Mouse (Mus musculus): Measurements from ENCODE around the gene Sgms2. TPM values are rescaled to one million over a fixed set of nuclear protein-coding genes. Genes with fewer than 3 reads are reported as not detected.
A peak's percentile ranks its signal among the peaks of the same experiment; 100 is the strongest.

The Sgms2 gene
- total RNA-seq, 2 experiments from 2014 or later, result 1.9 TPM

GRCm38 (mm10) chr3:131488403-131488802, 2.8 kb downstream of the Sgms2 start:
- no peak for DNase-seq (ENCODE audit: low spot score)

DNA sequence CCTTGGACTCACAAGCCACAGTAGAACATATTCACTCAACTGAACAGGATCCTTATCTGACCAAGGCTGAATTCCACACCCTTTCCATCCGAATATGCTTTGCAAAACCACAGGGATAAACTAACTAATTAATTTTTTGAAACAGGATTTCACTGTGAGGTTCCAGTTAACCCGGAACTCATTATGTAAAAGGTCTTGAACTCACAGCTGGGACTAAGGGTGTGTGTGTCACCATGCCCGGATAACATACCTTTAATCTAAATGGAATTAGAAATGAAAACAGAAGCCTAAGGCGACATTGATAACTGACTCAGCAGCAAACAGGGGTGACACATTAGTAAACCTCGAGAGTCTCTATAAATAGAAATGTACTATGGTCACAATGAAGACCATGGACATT, 5.8 kb downstream of the Sgms2 start:
- no peak for DNase-seq (ENCODE audit: low spot score)

GRCm38 (mm10) chr3:131483650-131484049, 7.6 kb downstream of the Sgms2 start:
- DNase-seq (ENCODE audit: low spot score), result no peak

DNA sequence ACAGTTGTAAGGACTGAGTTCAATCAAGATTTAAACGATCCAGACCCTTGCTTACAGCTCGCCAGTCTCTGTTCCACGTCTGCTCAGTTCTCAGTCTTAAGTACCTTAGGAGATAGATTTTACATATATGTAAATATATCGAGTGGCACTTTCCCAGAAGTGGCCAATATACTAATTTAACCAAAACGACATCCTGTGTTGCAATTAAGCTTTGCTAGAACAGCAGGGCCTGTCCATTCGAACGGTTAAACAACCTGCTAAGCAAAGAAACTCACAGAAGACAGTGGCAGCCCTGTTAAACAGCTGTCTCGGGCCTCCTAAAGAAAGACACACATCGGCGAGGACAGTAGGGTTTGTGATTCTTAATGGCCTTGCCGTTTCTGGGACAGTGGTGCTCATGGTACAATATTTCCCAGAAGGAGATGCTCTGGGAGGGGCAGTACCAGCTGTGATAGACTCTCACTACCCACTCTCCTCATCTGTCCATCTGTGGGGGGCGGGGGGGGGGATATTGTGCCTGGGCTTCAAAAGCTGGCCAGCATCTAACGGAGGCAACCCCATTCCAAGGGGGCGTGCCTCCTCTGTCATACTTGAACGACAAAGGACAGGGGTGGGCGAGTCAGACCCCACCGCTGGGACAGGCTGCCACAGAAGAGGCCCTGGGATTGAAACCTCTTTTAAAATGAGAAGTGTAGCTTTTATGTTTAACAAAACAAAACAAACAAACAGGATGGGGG, 9.1 kb downstream of the Sgms2 start:
- no peak for DNase-seq (ENCODE audit: low spot score)

DNA sequence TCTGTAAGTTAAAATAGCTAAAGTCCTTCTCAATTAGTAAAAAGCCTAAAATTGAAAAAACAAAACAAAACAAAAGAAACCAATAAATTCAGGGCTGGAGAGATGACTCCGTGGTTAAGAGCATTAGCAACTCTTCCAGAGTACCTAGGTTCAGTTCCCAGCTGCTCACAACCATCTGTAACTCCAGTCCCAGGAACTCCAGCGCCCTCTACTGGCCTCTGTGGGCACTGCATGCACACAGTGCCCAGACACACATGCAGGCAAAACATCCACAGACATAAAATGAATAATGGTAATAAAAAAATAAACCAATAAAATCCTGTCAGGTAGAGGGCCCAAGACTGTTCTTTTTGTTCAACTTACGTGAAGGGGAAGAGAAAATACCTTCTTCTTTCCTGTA, 10.6 kb downstream of the Sgms2 start:
- no peak for DNase-seq (ENCODE audit: low spot score)

DNA sequence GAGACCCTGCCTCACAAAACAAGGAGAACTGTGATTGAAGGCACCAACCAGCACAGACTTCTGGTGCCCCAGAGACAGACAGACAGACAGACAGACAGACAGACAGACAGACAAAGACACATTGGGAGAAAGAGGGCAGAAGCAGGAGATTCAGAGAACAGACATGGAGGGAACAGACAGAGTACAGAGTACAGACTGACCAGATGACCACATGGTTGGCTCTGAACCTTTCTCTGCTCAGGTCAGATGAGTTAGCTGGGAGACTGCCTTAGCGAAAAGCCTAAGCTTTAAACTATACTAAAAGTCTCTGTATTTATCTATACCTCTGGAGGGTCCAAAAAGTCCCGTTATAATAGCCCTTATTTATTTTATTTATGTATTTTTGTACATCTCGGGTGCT, 11.8 kb downstream of the Sgms2 start:
- no peak for DNase-seq (ENCODE audit: low spot score)

GRCm38 (mm10) chr3:131476002-131476401, 15.2 kb downstream of the Sgms2 start:
- no peak for DNase-seq (ENCODE audit: low spot score)

DNA sequence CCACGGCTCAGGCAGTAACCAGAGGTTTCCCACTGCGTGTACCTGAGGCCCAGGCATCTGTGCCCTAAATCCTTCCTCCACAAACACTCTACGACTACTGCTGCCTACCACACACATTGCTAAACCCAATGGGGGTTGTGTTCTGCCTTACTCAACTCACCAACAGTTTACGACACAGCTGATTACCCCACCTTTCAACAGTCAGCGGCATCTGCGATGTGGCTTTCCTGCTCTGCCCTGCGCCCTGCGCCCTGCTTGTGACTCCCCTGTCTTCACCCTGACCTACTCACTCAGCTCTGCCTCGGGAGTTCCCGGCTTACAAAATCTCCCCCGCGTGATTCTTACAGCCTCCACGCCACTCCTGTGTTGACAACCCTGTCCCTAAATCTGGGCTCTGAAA, 16.7 kb downstream of the Sgms2 start:
- DNase-seq (ENCODE audit: low spot score), result no peak

DNA sequence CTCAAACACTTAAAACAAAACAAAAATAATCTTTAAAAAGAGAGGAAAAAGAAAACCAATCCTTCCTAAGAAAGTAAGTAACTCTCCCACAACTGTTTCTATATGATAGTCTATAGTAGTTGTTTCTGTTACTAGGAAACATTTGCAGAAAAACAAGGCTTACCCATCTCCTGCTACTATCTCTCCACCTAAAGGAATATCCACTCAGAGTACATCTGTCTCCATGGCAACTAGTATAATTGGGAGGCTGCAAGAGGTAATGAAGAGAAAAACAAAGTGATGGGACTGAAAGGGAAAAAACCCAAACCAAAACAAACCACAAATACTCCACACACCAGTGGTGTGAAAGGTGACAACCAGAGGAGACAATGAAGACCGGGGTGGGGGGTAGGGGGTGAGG, 17.7 kb downstream of the Sgms2 start:
- no peak for DNase-seq (ENCODE audit: low spot score)

GRCm38 (mm10) chr3:131471836-131472235, 19.4 kb downstream of the Sgms2 start:
- no peak for DNase-seq (ENCODE audit: low spot score)

GRCm38 (mm10) chr3:131471435-131471834, 19.8 kb downstream of the Sgms2 start:
- DNase-seq (ENCODE audit: low spot score), result no peak

DNA sequence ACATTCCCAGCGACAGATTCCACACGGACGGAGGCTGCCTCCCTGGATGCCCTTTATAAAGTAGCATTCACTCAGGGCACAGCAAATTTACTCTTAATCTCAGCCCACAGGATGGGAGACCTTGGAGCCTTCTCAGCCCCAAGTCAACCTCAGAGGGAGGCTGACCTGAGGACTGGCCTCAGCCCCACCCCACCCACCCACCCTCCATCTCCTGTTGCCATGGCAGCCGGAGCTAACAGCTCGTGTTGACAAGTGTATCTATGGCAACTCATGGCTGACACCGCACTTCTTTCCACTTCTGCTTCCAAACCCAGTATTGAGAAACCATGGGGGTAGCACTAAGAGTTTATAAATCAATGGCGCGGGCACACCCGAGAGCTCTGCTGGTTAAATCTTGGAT, 20.4 kb downstream of the Sgms2 start:
- peak; percentile 14 for DNase-seq (ENCODE audit: low spot score)

GRCm38 (mm10) chr3:131469636-131470035, 21.6 kb downstream of the Sgms2 start:
- DNase-seq (ENCODE audit: low spot score), result no peak

DNA sequence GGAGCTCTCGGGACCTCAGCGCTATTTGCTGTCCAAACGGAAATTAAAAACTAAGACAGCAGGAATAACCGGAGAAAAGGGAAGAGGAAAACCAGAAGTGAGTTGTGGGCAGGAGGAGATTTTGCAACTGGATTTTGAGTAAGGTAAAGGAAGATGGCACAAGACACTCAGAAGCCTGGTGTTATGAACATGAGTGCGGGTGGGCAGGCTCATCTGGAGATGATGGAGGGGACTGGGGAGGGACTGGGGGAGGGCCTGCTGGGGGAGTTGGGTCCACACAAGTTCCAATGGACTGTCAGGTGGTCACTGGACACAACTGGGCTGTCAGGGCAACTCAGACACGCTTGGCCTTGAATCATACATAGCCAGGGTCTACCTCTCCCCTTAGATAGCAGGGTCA, 24.8 kb downstream of the Sgms2 start:
- DNase-seq (ENCODE audit: low spot score), result no peak

DNA sequence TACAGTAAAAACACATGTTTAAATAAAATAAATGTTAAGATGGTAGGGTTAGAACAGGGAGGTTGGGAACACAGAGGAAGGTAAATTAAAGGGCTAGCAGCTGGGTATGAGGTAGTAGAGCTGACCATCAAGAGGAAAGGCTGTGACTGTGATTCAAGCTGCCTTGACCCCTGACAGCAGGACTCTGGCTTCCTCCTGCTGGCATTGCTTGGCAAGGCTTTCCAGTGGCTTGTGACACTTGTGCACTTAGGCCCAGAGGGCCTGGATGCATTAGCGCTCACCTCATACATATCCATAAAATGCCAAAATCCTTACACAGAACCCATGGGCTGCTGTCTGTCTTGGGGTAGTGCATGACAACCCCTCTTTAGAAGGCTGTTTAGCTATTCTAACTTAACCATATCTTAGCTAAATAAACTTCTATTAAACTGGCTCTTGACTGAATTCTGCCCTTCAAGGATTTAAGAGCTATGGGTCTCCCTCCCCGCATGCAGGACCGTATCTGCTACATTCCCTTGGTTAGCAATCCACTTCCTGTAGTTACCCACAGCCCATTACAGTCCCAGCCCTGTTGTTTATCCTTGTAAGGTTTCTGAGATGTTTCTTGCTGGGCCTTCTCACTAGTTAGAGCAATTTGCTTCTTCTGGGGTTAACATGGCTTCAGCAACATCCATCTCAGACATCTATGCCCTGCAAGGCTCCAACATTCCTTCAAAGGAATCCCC, 25.5 kb downstream of the Sgms2 start:
- DNase-seq (ENCODE audit: low spot score), result no peak

DNA sequence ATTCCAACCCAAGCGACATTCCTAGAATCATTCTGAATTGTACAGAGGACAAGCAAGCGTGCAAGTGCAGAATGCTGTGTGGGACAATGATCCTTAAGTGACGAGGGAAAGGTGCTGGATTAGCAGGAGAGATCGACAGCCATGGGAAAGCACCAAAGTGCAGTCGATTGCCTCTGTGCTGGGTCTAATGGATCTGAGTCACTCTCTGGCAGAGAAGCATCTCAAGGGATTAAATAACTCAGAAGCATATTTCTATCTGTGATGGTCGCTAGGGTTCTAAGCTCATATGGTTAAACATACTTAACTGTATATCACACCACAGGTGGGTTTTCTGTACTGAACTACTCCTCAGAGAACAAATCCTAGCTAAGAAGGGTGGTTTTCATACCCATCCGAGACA, 118.2 kb downstream of the Sgms2 start:
- no peak for DNase-seq (ENCODE audit: low spot score)

DNA sequence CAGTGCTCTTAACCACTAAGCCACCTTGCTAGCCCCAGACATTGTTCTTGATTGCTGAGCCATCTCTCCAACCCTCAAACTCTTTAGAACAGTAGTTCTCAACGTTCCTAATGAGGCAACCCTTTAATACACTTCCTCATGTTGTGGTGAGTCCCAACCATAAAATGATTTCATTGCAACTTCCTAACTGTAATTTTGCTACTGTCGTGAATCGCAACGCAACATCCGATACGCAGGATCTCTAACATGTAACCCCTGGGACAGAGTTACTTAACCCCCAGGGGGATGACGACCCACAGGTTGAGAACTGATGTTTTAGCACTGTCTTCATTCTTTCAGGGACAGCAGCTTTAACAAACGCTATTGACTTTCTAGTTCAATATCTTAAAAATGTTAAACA, 122.5 kb downstream of the Sgms2 start:
- DNase-seq (ENCODE audit: low spot score), result no peak

DNA sequence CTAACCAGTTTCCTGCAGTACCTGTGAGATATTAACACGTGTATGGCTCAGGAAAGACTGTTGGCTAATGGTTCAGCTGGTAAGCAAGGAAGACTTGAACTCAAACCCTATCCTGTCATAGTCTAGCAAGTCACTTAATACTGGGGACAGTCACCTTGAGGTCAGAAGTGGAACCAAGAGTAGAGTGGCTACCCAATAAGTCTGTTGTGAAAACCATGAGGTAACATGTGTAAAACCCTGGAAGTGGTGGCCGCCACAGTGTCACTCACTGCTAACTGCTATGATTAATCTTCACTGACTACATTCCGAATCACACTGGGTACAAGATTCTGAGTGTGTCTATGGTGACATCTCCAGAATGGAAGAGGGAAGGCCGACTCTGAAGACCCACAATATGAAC, 123.8 kb downstream of the Sgms2 start:
- DNase-seq (ENCODE audit: low spot score), result no peak

GRCm38 (mm10) chr3:131364632-131365446, 126.4 kb downstream of the Sgms2 start:
- peak; percentile 5 for DNase-seq (ENCODE audit: low spot score)

- DNase-seq (ENCODE audit: low spot score), result no peak
Measured at GRCm38 (mm10) chr3:131364194-131364593, 127.0 kb downstream of the Sgms2 start.

- DNase-seq (ENCODE audit: low spot score), result no peak
Measured at GRCm38 (mm10) chr3:131363602-131364001, 127.6 kb downstream of the Sgms2 start.

- no peak for DNase-seq (ENCODE audit: low spot score)
Measured at GRCm38 (mm10) chr3:131361960-131362359, 129.3 kb downstream of the Sgms2 start.
